Comparison of ENCODE assay signal across 8 mouse cellular contexts in genomic region chr1:90288892-90289731, GRCm38 (mm10).
DNase-seq lines count a peak whose midpoint lies in the region; ATAC-seq lines count a peak whose summit lies in the region.

No protein-coding gene starts in this region.

- H3K4me1 ChIP-seq in midbrain, embryonic 10.5 days = peaks cover 77% of the 10 kb centered on the region
- peaks cover 33% of the 10 kb centered on the region for H3K4me1 ChIP-seq in midbrain, embryonic 15.5 days
- peaks cover 38% of the 10 kb centered on the region for H3K4me1 ChIP-seq in hindbrain, embryonic 12.5 days

- H3K4me2 ChIP-seq in midbrain, embryonic 15.5 days = no peak overlapping the region
- no peak overlapping the region for H3K4me2 ChIP-seq in hindbrain, embryonic 12.5 days (replicated peaks)

- no peaks in the 10 kb centered on the region for H3K36me3 ChIP-seq in midbrain, embryonic 10.5 days
- no peaks in the 10 kb centered on the region for H3K36me3 ChIP-seq in midbrain, embryonic 15.5 days (replicated peaks)
- no peaks in the 10 kb centered on the region for H3K36me3 ChIP-seq in hindbrain, embryonic 12.5 days

- H3K9ac ChIP-seq in midbrain, embryonic 15.5 days = no peak overlapping the region
- H3K9ac ChIP-seq in hindbrain, embryonic 12.5 days = no peak overlapping the region

- H3K9me3 ChIP-seq in midbrain, embryonic 10.5 days (replicated peaks) = no peaks in the 10 kb centered on the region
- H3K9me3 ChIP-seq in midbrain, embryonic 15.5 days = no peaks in the 10 kb centered on the region
- no peaks in the 10 kb centered on the region for H3K9me3 ChIP-seq in hindbrain, embryonic 12.5 days (replicated peaks)

- H3K4me3 ChIP-seq in midbrain, embryonic 10.5 days = peak overlapping the region; percentile 22; the same call in 1 of the 2 replicates
- no peak overlapping the region for H3K4me3 ChIP-seq in midbrain, embryonic 15.5 days
- no peak overlapping the region for H3K4me3 ChIP-seq in hindbrain, embryonic 12.5 days

- DNase-seq in midbrain, embryonic 10.5 days (ENCODE audit: low spot score) = peak; percentile 64
- DNase-seq in c-Kit-negative CD71-positive TER-119-positive erythroid progenitor cells, embryonic 14.5 days (ENCODE audit: low read depth, low spot score) = peak; percentile 77
- DNase-seq in spleen, postnatal 10 days (ENCODE audit: low spot score in 2 of 2) = peak; percentile 59 to 84
- no peak for DNase-seq in layer of hippocampus, adult 8-10 months (ENCODE audit: low spot score in 2 of 2)
- no peak for DNase-seq in right cerebral cortex, postnatal 25 days
- no peak for DNase-seq in right cerebral cortex, postnatal 4 days

- H3K27me3 ChIP-seq in midbrain, embryonic 10.5 days (ENCODE audit: low read depth, poor library complexity, severe bottlenecking) = peaks cover 12% of the 10 kb centered on the region
- no peaks in the 10 kb centered on the region for H3K27me3 ChIP-seq in midbrain, embryonic 15.5 days (replicated peaks)
- peaks cover 6% of the 10 kb centered on the region; the same call in 1 of the 2 replicates for H3K27me3 ChIP-seq in hindbrain, embryonic 12.5 days

- 51% methylated on average over 8 of the region's 8 CpGs for WGBS in midbrain, embryonic 10.5 days
- 46% methylated on average over 8 of the region's 8 CpGs for WGBS in midbrain, embryonic 15.5 days
- WGBS in hindbrain, embryonic 12.5 days = 51% methylated on average over 8 of the region's 8 CpGs

- no peak; the same call in 1 of the 2 replicates for ATAC-seq in midbrain, embryonic 15.5 days (replicated peaks)
- peak; percentile 55 for ATAC-seq in hindbrain, embryonic 12.5 days (ENCODE audit: low FRiP score)

- H3K27ac ChIP-seq in midbrain, embryonic 10.5 days (replicated peaks) = peak overlapping the region; percentile 89
- H3K27ac ChIP-seq in midbrain, embryonic 15.5 days = no peak overlapping the region
- peak overlapping the region; percentile 35; the same call in 1 of the 2 replicates for H3K27ac ChIP-seq in hindbrain, embryonic 12.5 days

Comparison
In these comparisons a context has a peak if more than half of its experiments do, and no peak if none do; other contexts are left out.
1. DNase-seq: peak in midbrain, embryonic 10.5 days (single experiment), c-Kit-negative CD71-positive TER-119-positive erythroid progenitor cells, embryonic 14.5 days (single experiment) and spleen, postnatal 10 days (2 of 2); none in layer of hippocampus, adult 8-10 months (0 of 2), right cerebral cortex, postnatal 25 days (single experiment) and right cerebral cortex, postnatal 4 days (single experiment).